Mouse (Mus musculus) gastrocnemius, adult 2 months (tissue): Measurements from ENCODE around the gene 1700025G04Rik. TPM values are rescaled to one million over a fixed set of nuclear protein-coding genes. Genes with fewer than 3 reads are reported as not detected.
"Not testable (repeated sequence)": the region's sequence is repeated elsewhere in the genome, so short reads cannot be mapped to it uniquely, and the experiment has no call there.

Experiments
- DNase-seq: peaks from one replicate; pipeline ENCODE4 v3.0.0; 2022
- H3K27ac ChIP-seq: fragments of 200-600 bp; 2 replicates; pipeline ENCODE4 v1.8.1; 2022; ENCODE audit warnings: mild to moderate bottlenecking
- H3K4me3 ChIP-seq: fragments of 200-600 bp; 2 replicates; pipeline ENCODE4 v1.8.1; 2022; ENCODE audit warnings: mild to moderate bottlenecking, moderate library complexity
- CTCF ChIP-seq: fragments of 200-600 bp; IDR thresholded peaks from 2 replicates; pipeline ENCODE4 v1.8.1; 2022; ENCODE audit warnings: antibody characterized with exemption, mild to moderate bottlenecking, moderate library complexity
- intact Hi-C: fragments of 180-260 bp; cut with DNase I; formaldehyde crosslinking; loops from one replicate; pipeline ENCODE4 v1.15.1; 2025
- total RNA-seq, 2 experiments: library from RNA; stranded (reverse); gene quantifications; 2 replicates each; pipeline ENCODE4 v1.2.3; 2021

Gene 1700025G04Rik
- total RNA-seq, 2 experiments from 2014 or later: 66.2 to 72.2 TPM

DNA sequence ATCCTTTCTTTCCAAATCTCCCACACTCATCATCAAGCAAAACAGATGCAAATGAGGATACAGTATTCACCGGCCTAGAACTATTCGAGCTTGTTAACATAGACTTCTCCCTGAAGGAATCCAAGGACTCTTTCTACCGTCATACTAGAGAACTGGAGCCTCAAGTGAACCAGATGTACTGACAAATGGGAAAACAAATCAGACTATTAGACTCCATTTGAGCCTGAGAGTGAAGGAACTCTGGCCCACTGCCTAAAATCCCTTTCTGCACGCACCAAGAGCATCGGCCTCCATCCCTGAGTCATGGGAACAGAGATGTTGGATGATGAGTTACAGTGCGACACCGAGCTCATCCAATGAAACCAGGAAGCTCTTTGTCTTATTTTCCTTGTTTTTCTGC, 264.9 kb downstream of the 1700025G04Rik start:
- TF ChIP-seq CTCF: no peak
- intact Hi-C loops: no loop called here
- no peak overlapping the region for H3K4me3 ChIP-seq
- H3K27ac ChIP-seq: no peak overlapping the region
- no peak for DNase-seq

DNA sequence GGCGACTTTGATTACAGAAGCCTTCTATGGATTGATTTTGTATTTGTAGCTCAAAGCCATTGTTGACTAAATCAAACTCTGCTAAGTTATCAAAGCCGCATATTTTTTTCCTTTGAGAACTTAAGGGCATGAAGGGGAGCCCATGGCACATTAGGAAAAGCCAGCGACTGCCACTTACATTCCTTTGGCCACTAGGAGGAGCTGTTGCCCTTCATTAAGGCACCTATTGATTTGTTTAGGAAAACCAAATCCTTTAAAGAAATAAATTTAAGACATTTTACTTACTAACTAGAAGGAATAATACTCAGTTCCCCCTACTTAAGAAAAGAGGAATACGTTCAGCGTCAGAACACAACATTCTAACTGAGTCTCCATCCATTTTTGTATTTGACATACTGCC, 269.5 kb downstream of the 1700025G04Rik start:
- H3K4me3 ChIP-seq: no peak overlapping the region
- peak; percentile 56 for DNase-seq
- intact Hi-C loops: loop anchor here (1.0 to 5.0 kb wide), 3 partner anchors 267 to 549 kb away; no protein-coding TSS in a partner anchor
- H3K27ac ChIP-seq: no peak overlapping the region
- TF ChIP-seq CTCF: peak; percentile 95

DNA sequence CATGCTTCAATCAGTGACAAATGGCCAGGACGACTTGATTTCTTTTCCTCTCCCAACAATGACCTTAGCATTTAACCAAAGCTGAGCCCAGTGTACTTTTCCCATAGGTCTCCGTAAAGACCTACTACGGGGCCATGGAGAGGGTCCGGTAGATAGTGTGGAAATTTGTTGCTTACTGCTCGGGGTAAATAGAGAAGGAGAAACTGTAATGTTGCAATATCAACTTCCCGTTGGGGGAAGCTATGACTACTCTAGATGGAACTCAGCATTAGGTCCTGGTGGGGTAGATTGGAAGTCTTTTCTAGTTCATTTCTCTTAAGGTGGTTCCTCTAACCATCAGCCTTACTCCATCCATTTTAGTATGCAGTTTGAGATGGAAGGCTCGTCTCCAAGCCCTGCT, 270.7 kb downstream of the 1700025G04Rik start:
- DNase-seq: no peak
- Histone ChIP-seq H3K27ac (no peak overlapping the region), H3K4me3 (no peak overlapping the region)
- intact Hi-C loops: no loop called here
- TF ChIP-seq CTCF: no peak

DNA sequence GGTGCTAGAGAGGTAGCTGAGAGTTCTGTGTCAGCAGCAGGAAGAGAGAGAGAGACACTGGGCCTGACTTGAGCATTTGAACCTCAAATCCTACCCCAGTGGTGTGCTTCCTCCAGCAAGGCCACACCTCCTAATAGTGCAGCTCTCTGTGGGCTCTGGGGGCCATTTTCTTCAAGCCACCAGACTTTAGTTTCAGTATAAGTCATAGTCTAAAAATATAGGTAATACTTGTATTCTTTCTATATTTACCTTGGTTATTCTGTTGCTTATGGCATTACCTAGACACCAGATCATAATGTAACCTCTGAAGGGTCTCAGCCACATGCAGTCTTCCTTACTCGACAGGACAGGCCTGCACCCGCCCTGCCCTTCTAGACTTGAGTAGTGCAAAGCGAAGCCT, 273.9 kb downstream of the 1700025G04Rik start:
- H3K27ac ChIP-seq: no peak overlapping the region
- H3K4me3 ChIP-seq: no peak overlapping the region
- intact Hi-C loops: no loop called here
- DNase-seq: no peak
- no peak for TF ChIP-seq CTCF

DNA sequence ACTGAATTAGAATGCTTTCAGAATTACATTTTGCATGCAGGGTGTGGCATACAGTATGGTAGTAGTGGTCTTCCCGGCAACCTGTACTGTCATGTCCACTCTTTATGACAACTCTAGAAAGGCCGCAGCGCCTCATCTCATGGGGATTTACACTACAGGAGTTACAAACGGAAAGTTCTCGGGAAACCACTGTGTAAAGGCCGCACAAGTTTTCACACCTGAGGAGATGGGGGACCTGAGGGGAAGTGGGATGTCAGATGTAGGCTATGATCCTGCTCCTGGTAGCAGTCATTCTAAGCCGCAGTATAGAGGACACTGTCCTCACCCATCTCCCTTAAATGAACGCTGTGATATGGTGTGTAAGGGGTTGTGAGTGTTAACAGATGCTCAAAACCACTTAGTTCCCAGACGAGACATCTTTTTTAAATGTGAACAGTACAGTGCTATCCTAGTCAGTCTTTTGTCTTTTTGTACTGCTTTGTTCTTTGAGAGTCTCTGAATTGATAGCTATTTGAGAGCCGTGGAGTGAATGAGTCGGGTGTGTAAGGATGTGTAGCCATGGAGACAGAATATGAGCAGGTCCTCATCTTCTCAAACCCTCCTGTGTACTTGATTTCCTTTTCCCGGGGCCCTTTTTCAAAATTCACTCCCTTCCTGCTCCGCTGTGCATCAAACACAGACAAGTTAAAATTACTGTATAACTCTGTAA, 277.8 kb downstream of the 1700025G04Rik start:
- DNase-seq: no peak
- no peak for TF ChIP-seq CTCF
- intact Hi-C loops: no loop called here
- Histone ChIP-seq H3K4me3 (no peak overlapping the region), H3K27ac (no peak overlapping the region)

DNA sequence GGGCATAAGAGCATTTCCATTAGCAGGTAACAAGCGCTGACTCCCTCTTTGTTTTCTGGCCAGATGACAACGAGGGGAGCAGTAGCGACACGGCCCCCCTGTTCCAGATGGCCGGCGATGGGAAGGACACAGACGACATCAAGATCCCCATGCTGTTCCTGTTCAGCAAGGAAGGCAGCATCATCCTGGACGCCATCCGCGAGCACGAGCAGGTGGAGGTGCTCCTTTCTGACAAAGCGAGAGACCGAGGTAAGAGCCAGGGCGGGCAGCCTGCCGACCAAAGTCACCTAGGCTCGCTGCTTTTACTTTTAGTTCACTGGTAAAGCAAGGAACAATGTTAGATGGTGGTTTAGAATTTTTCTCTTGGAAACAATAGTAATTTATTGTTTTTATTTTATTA, 278.5 kb downstream of the 1700025G04Rik start:
- TF ChIP-seq CTCF: no peak
- no peak for DNase-seq
- intact Hi-C loops: no loop called here
- no peak overlapping the region for H3K4me3 ChIP-seq
- H3K27ac ChIP-seq: no peak overlapping the region

DNA sequence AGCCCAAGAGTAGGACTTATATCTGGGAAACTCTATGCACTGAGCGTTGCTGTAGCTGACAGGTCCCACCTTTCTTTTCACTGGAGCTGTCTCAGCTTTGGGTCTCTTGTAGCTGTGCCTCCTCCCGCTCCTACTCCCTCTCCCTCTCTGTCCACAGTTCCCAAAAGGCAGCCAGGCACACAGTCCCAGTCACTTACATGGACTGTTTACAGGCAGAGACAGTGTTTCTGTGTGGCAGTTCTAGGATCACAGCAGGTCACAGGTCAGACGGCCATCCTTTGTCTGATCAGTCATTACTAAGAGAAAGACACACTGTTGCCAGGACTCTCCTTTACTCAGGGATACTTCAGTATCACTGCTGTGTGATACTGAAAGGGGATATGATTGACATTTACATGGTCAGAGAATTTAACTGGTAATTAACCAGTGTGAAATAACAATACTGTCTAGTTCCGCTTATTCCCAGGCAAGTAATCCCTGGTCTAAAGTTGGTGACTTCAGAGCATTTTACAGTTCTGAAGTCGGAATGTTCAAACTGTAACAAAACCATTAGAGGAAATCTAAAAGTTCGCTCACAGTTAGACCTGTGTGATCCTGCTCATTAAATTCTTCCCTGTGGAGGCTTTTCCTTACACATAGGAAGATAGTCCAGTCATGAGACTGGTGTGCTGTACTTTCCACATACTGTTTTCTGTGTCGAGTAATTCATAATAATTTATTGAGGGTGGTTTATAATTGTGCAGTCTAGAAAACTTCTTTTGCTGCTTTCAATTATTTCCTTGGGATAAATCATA, 279.1 kb downstream of the 1700025G04Rik start:
- intact Hi-C loops: no loop called here
- TF ChIP-seq CTCF: no peak
- no peak for DNase-seq
- no peak overlapping the region for H3K4me3 ChIP-seq
- H3K27ac ChIP-seq: no peak overlapping the region

DNA sequence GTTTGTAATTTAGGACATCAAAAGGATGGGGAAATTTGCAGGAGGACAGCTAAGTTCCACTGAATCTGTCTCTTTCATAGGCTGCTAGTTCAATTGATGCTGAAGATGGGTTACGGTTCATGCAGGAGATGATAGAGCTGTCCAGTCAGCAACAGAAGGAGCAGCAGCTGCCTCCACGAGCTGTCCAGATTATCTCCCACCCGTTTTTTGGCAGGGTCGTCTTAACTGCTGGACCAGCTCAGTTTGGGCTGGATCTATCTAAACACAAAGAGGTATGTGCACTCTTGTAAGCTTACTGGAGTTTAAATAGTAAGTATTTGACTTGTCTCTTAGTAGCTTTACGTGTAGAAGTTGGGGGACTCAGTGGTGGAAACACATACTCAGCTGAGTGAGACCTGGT, 282.6 kb downstream of the 1700025G04Rik start:
- intact Hi-C loops: no loop called here
- no peak for DNase-seq
- H3K4me3 ChIP-seq: no peak overlapping the region
- no peak overlapping the region for H3K27ac ChIP-seq
- TF ChIP-seq CTCF: no peak

DNA sequence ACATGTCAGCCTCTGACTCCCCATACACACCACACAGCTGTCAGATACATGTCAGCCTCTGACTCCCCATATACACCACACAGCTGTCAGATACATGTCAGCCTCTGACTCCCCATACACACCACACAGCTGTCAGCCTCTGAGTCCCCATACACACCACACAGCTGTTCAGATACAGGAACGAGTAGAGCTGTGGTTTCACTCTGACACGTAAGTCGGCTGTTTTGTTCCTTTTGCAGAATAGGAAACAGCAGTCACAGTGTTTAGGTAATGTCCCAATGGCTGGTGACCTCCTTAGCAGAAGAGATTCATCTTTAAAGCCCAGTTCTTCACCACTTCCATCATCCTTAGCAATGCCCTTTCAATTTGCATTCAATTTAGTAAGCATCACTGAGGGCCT, 287.1 kb downstream of the 1700025G04Rik start:
- intact Hi-C loops, H3K27ac ChIP-seq, H3K4me3 ChIP-seq, DNase-seq: not testable (repeated sequence)
